Mouse (Mus musculus) small intestine, adult 2 months (tissue): Measurements from ENCODE around the gene Sppl3. TPM values are rescaled to one million over a fixed set of nuclear protein-coding genes. Genes with fewer than 3 reads are reported as not detected.

Source experiments
- H3K27ac ChIP-seq: fragments of 200-500 bp; 2 replicates; pipeline ENCODE4 v1.5.1; 2012; ENCODE audit warnings: low read depth, low read length, control low read depth, inconsistent platforms; ENCODE audit not compliant: insufficient read depth
- H3K27me3 ChIP-seq: fragments of 200-500 bp; 2 replicates; pipeline ENCODE4 v1.6.1; 2012; ENCODE audit warnings: mild to moderate bottlenecking, moderate library complexity, low read length, inconsistent platforms; ENCODE audit not compliant: control insufficient read depth, insufficient read depth
- H3K36me3 ChIP-seq: fragments of 200-500 bp; 2 replicates; pipeline ENCODE4 v1.6.1; 2012; ENCODE audit warnings: mild to moderate bottlenecking, low read length, control low read depth, inconsistent platforms; ENCODE audit not compliant: control insufficient read depth, insufficient read depth
- H3K4me1 ChIP-seq: fragments of 200-500 bp; 2 replicates; pipeline ENCODE4 v1.6.1; 2012; ENCODE audit warnings: low read length, inconsistent platforms, mixed read lengths; ENCODE audit not compliant: control insufficient read depth, insufficient read depth, insufficient read length
- H3K4me3 ChIP-seq: fragments of 200-500 bp; 2 replicates; pipeline ENCODE4 v1.5.1; 2012; ENCODE audit warnings: low read depth, mild to moderate bottlenecking, control low read depth, inconsistent platforms, low read length, moderate library complexity
- CTCF ChIP-seq: fragments of 200-500 bp; IDR thresholded peaks from 2 replicates; pipeline ENCODE4 v1.5.1; 2012; ENCODE audit warnings: low read depth, mild to moderate bottlenecking, control low read depth, inconsistent platforms, low read length, moderate library complexity, mixed read lengths; ENCODE audit not compliant: insufficient replicate concordance, insufficient read length; ENCODE audit errors: extremely low read depth
- POLR2A ChIP-seq: fragments of 200-500 bp; IDR thresholded peaks from 2 replicates; pipeline ENCODE4 v1.6.1; 2012; ENCODE audit warnings: low read depth, mild to moderate bottlenecking, control low read depth, inconsistent platforms, low read length, moderate library complexity
- WGBS: fragments of 180-500 bp; shearing (Covaris S2); methylation state at CpG from one replicate; pipeline ENCODE4 v1.1.7; 2018; 5-methylcytosine and 5-hydroxymethylcytosine counted together
- polyA plus RNA-seq: library from polyadenylated mRNA; depleted of rRNA; stranded (reverse); fragments of >200 nt; gene quantifications from 2 replicates; pipeline ENCODE4 v1.2.3, GENCODE M21; 2012

Sppl3 gene
- polyA plus RNA-seq, 1 experiment: 101 TPM

GRCm38 (mm10) chr5:115124690-115125089 is 113.8 kb downstream of the Sppl3 start:
- TF ChIP-seq CTCF (no peak), POLR2A (no peak)
- H3K27ac ChIP-seq: no peak overlapping the region
- no peaks in the 10 kb centered on the region for H3K27me3 ChIP-seq
- peaks cover 4% of the 10 kb centered on the region for H3K4me1 ChIP-seq
- peaks cover 29% of the 10 kb centered on the region for H3K36me3 ChIP-seq
- 90% methylated on average over 6 of the region's 6 CpGs for WGBS
- no peak overlapping the region for H3K4me3 ChIP-seq

- peaks cover 33% of the 10 kb centered on the region for H3K36me3 ChIP-seq
- H3K27me3 ChIP-seq: no peaks in the 10 kb centered on the region
- peak; percentile 84 for TF ChIP-seq CTCF
- no peak for TF ChIP-seq POLR2A
- H3K27ac ChIP-seq: no peak overlapping the region
- peaks cover 4% of the 10 kb centered on the region for H3K4me1 ChIP-seq
- H3K4me3 ChIP-seq: no peak overlapping the region
- WGBS: 28% methylated on average over 24 of the region's 24 CpGs
These were observed 114.4 kb downstream of the Sppl3 start for GRCm38 (mm10) chr5:115125211-115125871.

GRCm38 (mm10) chr5:115126578-115127312 is 115.8 kb downstream of the Sppl3 start:
- Histone ChIP-seq H3K27ac (0 out of 2 replicates have a peak overlapping the region, but pooled peaks have one; percentile 24), H3K27me3 (no peaks in the 10 kb centered on the region), H3K4me1 (peaks cover 4% of the 10 kb centered on the region), H3K36me3 (peaks cover 33% of the 10 kb centered on the region), H3K4me3 (no peak overlapping the region)
- no peak for TF ChIP-seq CTCF
- 92% methylated on average over 28 of the region's 28 CpGs for WGBS

- peaks cover 4% of the 10 kb centered on the region for H3K4me1 ChIP-seq
- peaks cover 33% of the 10 kb centered on the region for H3K36me3 ChIP-seq
These were observed 116.7 kb downstream of the Sppl3 start for GRCm38 (mm10) chr5:115127421-115128179.

GRCm38 (mm10) chr5:115129328-115129727 is 118.4 kb downstream of the Sppl3 start:
- TF ChIP-seq POLR2A (no peak), CTCF (no peak)
- Histone ChIP-seq H3K27me3 (no peaks in the 10 kb centered on the region), H3K27ac (no peak overlapping the region), H3K4me1 (peaks cover 10% of the 10 kb centered on the region), H3K4me3 (no peak overlapping the region), H3K36me3 (peaks cover 28% of the 10 kb centered on the region)
- 92% methylated on average over 6 of the region's 6 CpGs for WGBS

More at GRCm38 (mm10) chr5:115127421-115128179, 116.7 kb downstream of the Sppl3 start:
- Histone ChIP-seq H3K27ac (no peak overlapping the region), H3K4me3 (no peak overlapping the region), H3K27me3 (no peaks in the 10 kb centered on the region)
- WGBS: 87% methylated on average over 22 of the region's 22 CpGs
- no peak for TF ChIP-seq CTCF
- no peak for TF ChIP-seq POLR2A

- Histone ChIP-seq H3K27me3 (no peaks in the 10 kb centered on the region), H3K36me3 (peaks cover 13% of the 10 kb centered on the region), H3K4me3 (peak overlapping the region; percentile 35), H3K27ac (peak overlapping the region; percentile 47), H3K4me1 (peaks cover 8% of the 10 kb centered on the region)
- TF ChIP-seq CTCF (no peak), POLR2A (no peak)
- 84% methylated on average over 8 of the region's 8 CpGs for WGBS
These were observed 121.5 kb downstream of the Sppl3 start for GRCm38 (mm10) chr5:115132465-115132864.
